Mouse (Mus musculus) forebrain, embryonic 14.5 days (tissue): ENCODE results near the gene Mettl26. TPM values are rescaled to one million over a fixed set of nuclear protein-coding genes. Genes with fewer than 3 reads are reported as not detected.

Experiments
- ATAC-seq: fragments of 200-750 bp; cut with Nextera tagmentation; 2 replicates; pipeline ENCODE4 v1.8.0; 2017; ENCODE audit warnings: mild to moderate bottlenecking, moderate library complexity
- DNase-seq: peaks from one replicate; pipeline ENCODE4 v3.0.0-alpha.2; 2015; ENCODE audit warnings: low spot score
- H3K27ac ChIP-seq: fragments of 300-500 bp; sonication (generic); 2 replicates; pipeline ENCODE4 v1.5.1; 2014; ENCODE audit warnings: low read depth, mild to moderate bottlenecking, control low read depth, low read length, moderate library complexity
- H3K27me3 ChIP-seq: fragments of 300-500 bp; sonication (generic); replicated peaks from 2 replicates; pipeline ENCODE4 v1.6.1; 2014; ENCODE audit warnings: low read length, control low read depth, mixed read lengths; ENCODE audit not compliant: control insufficient read depth, insufficient read depth
- H3K36me3 ChIP-seq: fragments of 300-500 bp; sonication (generic); 2 replicates; pipeline ENCODE4 v1.6.1; 2014; ENCODE audit warnings: low read length, control low read depth; ENCODE audit not compliant: control insufficient read depth, insufficient read depth
- H3K4me1 ChIP-seq: fragments of 300-500 bp; sonication (generic); 2 replicates; pipeline ENCODE4 v1.6.1; 2014; ENCODE audit warnings: antibody characterized with exemption, low read length, control low read depth; ENCODE audit not compliant: control insufficient read depth, insufficient read depth
- H3K4me2 ChIP-seq: fragments of 300-500 bp; sonication (generic); 2 replicates; pipeline ENCODE4 v1.6.1; 2014; ENCODE audit warnings: mild to moderate bottlenecking, control low read depth, low read length
- H3K4me3 ChIP-seq: fragments of 300-500 bp; sonication (generic); 2 replicates; pipeline ENCODE4 v1.5.1; 2014; ENCODE audit warnings: low read depth, low read length, control low read depth
- H3K9ac ChIP-seq: fragments of 300-500 bp; sonication (generic); 2 replicates; pipeline ENCODE4 v1.6.1; 2014; ENCODE audit warnings: mild to moderate bottlenecking, low read length, control low read depth, moderate library complexity
- H3K9me3 ChIP-seq: fragments of 300-500 bp; sonication (generic); replicated peaks from 2 replicates; pipeline ENCODE4 v1.6.1; 2016; ENCODE audit warnings: low read length, control low read depth, mixed read lengths; ENCODE audit not compliant: control insufficient read depth
- WGBS: fragments of 180-500 bp; shearing (Covaris S2); extraction: QIAGEN DNeasy Blood & Tissue Kit; methylation state at CpG from one replicate; pipeline ENCODE4 v1.1.7; 2014; 5-methylcytosine and 5-hydroxymethylcytosine counted together
- polyA plus RNA-seq: library from polyadenylated mRNA; unstranded; fragments of >200 nt; fragmentation: Nextera tagmentation; extraction: Ambion mirVana; gene quantifications from 2 replicates; pipeline ENCODE4 v1.2.1, GENCODE M21; 2014

The Mettl26 gene
- 60.5 and 66.0 TPM in 2 replicates for polyA plus RNA-seq

DNA sequence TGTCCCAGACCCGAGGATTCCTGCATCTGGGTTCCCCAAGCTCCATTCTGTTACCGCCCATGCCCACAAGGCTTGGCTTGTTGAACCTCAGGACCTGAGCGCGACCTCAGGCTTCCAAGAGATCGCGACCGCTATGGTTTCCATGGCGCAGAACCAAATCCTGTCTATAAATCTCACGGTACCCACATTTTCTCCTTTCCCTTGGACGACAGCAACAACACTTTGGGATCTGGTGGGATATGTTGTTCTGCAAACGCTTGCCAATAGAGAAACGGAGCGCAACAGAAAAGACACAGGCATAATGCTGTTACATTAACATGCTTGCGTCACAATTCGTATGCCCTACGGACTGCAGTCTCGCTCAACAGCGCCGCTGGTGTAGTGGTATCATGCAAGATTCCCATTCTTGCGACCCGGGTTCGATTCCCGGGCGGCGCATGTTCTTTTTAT is at the start of gene Mettl26:
TSS of gene Mettl26 (plus strand) at position 354 of the 450 bp plus-strand sequence.
- Histone ChIP-seq H3K27me3 (no peaks in the 10 kb centered on the region), H3K36me3 (peaks cover 17% of the 10 kb centered on the region), H3K9ac (peak within 1 kb of the TSS; percentile 80), H3K9me3 (no peaks in the 10 kb centered on the region), H3K4me3 (peak within 1 kb of the TSS; percentile 77), H3K4me1 (peaks cover 13% of the 10 kb centered on the region), H3K4me2 (peak within 1 kb of the TSS; percentile 88), H3K27ac (peak within 1 kb of the TSS; percentile 94)
- peak; percentile 81 for ATAC-seq
- peak; percentile 97 for DNase-seq
- under 1% methylated on average over 25 of the region's 25 CpGs for WGBS

DNA sequence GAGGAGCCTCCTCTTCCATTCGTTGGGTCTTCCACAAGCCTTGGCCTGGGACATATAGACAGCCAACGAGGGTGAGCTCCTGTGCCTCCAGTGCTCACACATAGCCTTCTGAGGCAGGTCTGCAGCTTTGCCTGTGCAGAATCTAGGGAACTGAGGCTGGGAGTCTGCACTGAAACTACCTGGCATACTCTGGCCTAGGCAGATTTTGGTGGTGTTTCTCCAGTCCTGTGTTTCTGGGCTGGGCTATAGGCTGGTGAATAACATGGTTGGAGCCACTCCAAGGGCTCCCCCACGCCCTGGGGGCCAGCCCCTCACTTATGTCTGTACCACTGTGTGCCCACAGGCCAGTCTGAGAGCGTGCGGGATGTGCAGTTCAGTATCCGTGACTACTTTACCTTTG is 49.6 kb upstream of the Mettl26 start:
- no peaks in the 10 kb centered on the region for H3K9me3 ChIP-seq
- no peak overlapping the region for H3K27ac ChIP-seq
- H3K27me3 ChIP-seq, result 0 out of 2 replicates have a peak, but pooled peaks cover 1% of the 10 kb centered on the region
- H3K4me2 ChIP-seq, result 0 out of 2 replicates have a peak overlapping the region, but pooled peaks have one; percentile 96
- 85% methylated on average over 6 of the region's 6 CpGs for WGBS
- ATAC-seq, result no peak
- H3K4me1 ChIP-seq, result peaks cover 25% of the 10 kb centered on the region
- peaks cover 35% of the 10 kb centered on the region for H3K36me3 ChIP-seq
- H3K4me3 ChIP-seq, result no peak overlapping the region
- no peak overlapping the region for H3K9ac ChIP-seq
- DNase-seq, result no peak

DNA sequence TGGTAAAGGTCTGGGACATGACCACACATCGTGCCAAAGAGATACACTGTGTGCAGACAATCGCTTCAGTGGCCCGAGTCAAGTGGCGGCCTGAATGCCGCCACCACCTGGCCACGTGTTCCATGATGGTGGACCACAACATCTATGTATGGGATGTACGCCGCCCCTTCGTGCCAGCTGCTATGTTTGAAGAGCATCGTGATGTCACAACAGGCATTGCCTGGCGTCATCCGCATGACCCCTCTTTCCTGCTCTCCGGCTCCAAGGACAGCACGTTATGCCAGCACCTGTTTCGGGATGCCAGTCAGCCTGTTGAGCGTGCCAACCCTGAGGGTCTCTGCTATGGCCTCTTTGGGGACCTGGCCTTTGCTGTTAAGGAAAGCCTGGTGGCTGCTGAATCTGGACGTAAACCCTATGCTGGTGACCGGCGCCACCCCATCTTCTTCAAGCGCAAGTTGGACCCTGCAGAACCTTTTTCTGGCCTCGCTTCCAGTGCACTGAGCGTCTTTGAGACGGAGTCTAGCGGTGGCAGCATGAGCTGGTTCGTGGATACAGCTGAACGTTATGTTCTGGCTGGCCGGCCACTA is 48.8 kb upstream of the Mettl26 start:
- H3K27me3 ChIP-seq, result no peaks in the 10 kb centered on the region
- H3K9me3 ChIP-seq, result no peaks in the 10 kb centered on the region
- H3K27ac ChIP-seq, result no peak overlapping the region
- H3K4me1 ChIP-seq, result peaks cover 25% of the 10 kb centered on the region
- DNase-seq (no peak), ATAC-seq (no peak)
- no peak overlapping the region for H3K4me2 ChIP-seq
- H3K4me3 ChIP-seq, result no peak overlapping the region
- peaks cover 43% of the 10 kb centered on the region for H3K36me3 ChIP-seq
- H3K9ac ChIP-seq, result no peak overlapping the region
- WGBS, result 95% methylated on average over 27 of the region's 27 CpGs

DNA sequence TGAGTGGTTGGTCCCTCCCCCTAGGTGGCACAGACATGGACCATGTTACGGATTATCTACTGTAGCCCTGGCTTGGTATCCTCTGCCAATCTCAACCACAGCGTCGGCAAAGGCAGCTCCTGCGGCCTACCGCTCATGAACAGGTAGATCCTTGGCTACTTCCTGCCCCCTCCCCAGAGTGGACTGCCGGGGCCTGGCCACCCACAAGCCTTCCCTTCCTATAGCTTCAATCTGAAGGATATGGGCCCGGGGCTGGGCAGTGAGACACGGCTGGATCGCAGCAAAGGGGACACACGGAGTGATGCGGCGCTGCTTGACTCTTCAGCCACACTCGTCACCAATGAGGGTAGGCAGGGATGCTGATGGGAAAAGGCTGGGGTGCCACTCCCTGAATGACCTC is 47.9 kb upstream of the Mettl26 start:
- no peak for DNase-seq
- no peak overlapping the region for H3K9ac ChIP-seq
- peaks cover 34% of the 10 kb centered on the region for H3K4me1 ChIP-seq
- 96% methylated on average over 13 of the region's 13 CpGs for WGBS
- ATAC-seq, result no peak
- H3K4me2 ChIP-seq, result no peak overlapping the region
- no peak overlapping the region for H3K27ac ChIP-seq
- H3K27me3 ChIP-seq, result no peaks in the 10 kb centered on the region
- no peak overlapping the region for H3K4me3 ChIP-seq
- peaks cover 50% of the 10 kb centered on the region for H3K36me3 ChIP-seq
- H3K9me3 ChIP-seq, result no peaks in the 10 kb centered on the region

DNA sequence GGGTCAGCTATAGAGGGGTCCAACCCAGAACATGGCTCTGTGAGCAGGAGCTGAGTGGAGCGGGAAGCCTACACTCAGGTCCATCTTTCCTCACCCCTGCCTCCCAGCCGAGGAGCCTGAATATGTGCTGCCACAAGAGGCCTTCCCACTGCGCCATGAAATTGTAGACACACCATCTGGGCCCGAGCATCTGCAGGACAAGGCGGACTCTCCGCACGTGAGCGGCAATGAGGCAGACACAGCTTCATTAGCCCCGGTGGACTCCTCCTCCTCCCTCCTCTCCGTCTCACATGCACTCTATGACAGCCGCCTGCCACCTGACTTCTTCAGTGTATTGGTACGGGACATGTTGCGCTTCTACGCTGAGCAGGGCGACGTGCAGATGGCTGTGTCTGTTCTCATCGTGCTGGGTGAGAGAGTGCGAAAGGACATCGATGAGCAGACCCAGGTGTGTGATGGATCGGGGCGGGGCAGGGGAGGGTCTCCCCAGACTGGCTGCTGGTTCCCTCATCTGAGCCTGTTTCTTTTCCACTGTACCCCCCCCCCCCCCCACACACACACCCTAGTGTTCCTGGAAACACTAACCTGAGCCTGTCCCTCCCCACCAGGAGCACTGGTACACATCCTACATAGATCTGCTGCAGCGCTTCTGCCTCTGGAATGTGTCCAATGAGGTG is 47.2 kb upstream of the Mettl26 start:
- Histone ChIP-seq H3K4me1 (peaks cover 35% of the 10 kb centered on the region), H3K9me3 (no peaks in the 10 kb centered on the region), H3K36me3 (peaks cover 50% of the 10 kb centered on the region), H3K4me2 (peak overlapping the region; percentile 89; the same call in 1 of the 2 replicates), H3K9ac (no peak overlapping the region), H3K27me3 (no peaks in the 10 kb centered on the region), H3K27ac (no peak overlapping the region), H3K4me3 (no peak overlapping the region)
- ATAC-seq (no peak), DNase-seq (no peak)
- 91% methylated on average over 22 of the region's 22 CpGs for WGBS

DNA sequence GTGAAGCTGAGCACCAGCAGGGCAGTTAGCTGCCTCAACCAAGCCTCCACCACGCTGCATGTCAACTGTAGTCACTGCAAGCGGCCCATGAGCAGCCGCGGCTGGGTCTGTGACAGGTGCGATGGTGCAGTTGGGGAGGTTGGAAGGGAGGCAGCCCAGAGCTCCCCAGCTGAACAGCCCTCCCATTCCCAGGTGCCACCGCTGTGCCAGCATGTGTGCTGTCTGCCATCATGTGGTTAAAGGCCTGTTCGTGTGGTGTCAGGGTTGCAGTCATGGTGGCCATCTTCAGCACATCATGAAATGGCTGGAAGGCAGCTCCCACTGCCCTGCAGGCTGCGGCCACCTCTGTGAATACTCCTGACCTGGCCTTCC is 46.7 kb upstream of the Mettl26 start:
- Histone ChIP-seq H3K4me1 (peaks cover 35% of the 10 kb centered on the region), H3K36me3 (peaks cover 50% of the 10 kb centered on the region), H3K27me3 (no peaks in the 10 kb centered on the region), H3K9me3 (no peaks in the 10 kb centered on the region), H3K27ac (peak overlapping the region; percentile 92; the same call in 1 of the 2 replicates), H3K4me2 (peak overlapping the region; percentile 89), H3K4me3 (peak overlapping the region; percentile 61), H3K9ac (peak overlapping the region; percentile 88)
- 83% methylated on average over 8 of the region's 8 CpGs for WGBS
- ATAC-seq, result no peak
- DNase-seq, result no peak

DNA sequence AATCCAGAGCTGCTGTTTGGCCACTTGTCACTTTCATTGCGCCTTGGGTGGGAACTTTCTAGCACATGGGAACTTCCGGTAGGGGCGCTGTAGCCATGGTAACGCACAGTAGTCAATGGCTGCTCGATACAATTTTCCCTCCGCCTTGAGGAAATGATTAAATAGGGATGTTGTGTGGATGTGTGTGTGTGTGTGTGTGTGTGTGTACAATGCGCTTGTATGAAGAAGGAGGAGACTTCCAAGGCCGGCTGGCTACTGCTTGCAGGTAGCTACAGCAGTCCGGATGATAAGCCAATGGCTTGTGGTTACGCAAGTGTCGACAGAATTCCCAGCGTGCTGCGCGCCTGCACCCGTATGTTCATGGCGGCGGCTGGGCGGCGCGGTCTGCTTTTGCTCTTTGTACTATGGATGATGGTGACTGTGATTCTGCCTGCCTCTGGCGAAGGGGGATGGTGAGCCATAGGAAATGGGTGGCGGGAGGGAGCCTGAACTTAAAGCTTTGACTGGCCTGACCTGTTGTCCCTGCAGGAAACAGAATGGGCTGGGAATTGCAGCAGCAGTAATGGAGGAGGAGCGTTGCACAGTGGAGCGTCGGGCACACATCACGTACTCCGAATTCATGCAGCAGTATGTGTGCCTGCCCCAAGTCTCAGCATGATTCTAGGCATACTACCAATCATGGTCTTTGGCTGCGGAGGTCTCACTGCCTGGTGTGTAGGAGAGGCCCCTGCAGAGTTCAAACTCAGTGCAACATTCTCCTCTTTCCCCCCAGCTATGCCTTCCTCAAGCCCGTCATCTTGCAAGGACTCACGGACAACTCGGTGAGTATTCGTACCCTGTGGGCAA is 45.9 kb upstream of the Mettl26 start, which contains the start of gene Jmjd8:
TSS of gene Jmjd8 (plus strand) at position 156 of the 846 bp plus-strand sequence.
- peak within 1 kb of the TSS; percentile 61 for H3K4me3 ChIP-seq
- DNase-seq (peak; percentile 93), ATAC-seq (peak; percentile 56)
- H3K4me2 ChIP-seq, result peak within 1 kb of the TSS; percentile 89
- peak within 1 kb of the TSS; percentile 92 for H3K27ac ChIP-seq
- H3K27me3 ChIP-seq, result no peaks in the 10 kb centered on the region
- WGBS, result 2% methylated on average over 32 of the region's 32 CpGs
- H3K4me1 ChIP-seq, result peaks cover 38% of the 10 kb centered on the region
- H3K9ac ChIP-seq, result peak within 1 kb of the TSS; percentile 88
- peaks cover 50% of the 10 kb centered on the region for H3K36me3 ChIP-seq
- no peaks in the 10 kb centered on the region for H3K9me3 ChIP-seq

DNA sequence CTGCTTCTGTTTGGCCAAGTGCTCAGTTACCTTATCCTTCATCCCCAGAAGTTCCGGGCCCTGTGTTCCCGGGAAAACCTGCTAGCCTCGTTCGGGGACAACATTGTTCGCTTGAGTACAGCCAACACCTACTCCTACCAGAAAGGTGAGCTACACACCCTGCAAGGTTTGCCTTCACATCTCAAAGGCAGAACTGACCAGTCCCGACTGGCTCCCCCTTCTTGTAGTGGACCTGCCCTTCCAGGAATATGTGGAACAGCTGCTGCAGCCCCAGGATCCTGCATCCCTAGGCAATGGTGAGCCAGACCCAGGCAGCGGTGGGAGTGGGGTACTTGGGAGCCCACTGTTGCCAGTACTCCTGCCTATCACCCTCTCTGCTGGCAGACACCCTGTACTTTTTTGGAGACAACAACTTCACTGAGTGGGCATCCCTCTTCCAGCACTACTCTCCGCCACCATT is 45.3 kb upstream of the Mettl26 start:
- H3K4me1 ChIP-seq, result peaks cover 38% of the 10 kb centered on the region
- H3K9ac ChIP-seq, result peak overlapping the region; percentile 88
- peak overlapping the region; percentile 89 for H3K4me2 ChIP-seq
- no peak for ATAC-seq
- H3K27me3 ChIP-seq, result no peaks in the 10 kb centered on the region
- no peak for DNase-seq
- peak overlapping the region; percentile 61 for H3K4me3 ChIP-seq
- peak overlapping the region; percentile 92 for H3K27ac ChIP-seq
- peaks cover 50% of the 10 kb centered on the region for H3K36me3 ChIP-seq
- 37% methylated on average over 8 of the region's 8 CpGs for WGBS
- no peaks in the 10 kb centered on the region for H3K9me3 ChIP-seq
